Mouse (Mus musculus) layer of hippocampus, postnatal 10 days (tissue): ENCODE measurements at regions not wholly inside any gene's neighbourhood (a gene's known extent, or its start where the extent isn't known, plus 50 kb on each side); places are given as distances from the start of the nearest gene placed in this dataset.

Experiments used
- DNase-seq, 2 experiments: peaks; one replicate each; pipeline ENCODE4 v3.0.0; 2021; ENCODE audit warnings: low spot score in 2 of 2
- microRNA-seq, 2 experiments: library from miRNA; unstranded; fragments of <30 nt; microRNA quantifications; one replicate each; pipeline ENCODE4 v1.2.0; 2021

DNA sequence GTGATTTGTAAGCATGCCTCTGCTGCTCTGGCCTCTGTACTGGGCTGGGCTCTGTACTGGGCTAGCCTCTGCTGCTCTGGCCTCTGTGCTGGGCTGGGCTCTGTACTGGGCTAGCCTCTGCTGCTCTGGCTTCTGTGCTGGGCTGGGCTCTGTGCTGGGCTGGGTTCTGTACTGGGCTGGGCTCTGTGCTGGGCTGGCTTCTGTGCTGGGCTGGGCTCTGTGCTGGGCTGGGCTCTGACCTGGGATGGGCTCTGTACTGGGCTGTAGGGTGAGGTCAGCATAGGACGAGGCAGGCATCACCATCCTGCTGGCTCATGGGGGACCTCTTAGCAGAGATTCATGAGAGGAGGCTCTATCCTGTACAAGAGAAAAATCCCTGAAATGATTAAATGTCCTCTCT is 52.8 kb upstream of the Camk1g start:
- DNase-seq: no peak

- no peak for DNase-seq
Measured at GRCm38 (mm10) chr1:193421820-193422219, 51.7 kb upstream of the Camk1g start.

GRCm38 (mm10) chr1:193421414-193421813 is 51.3 kb upstream of the Camk1g start:
- DNase-seq: no peak

Small RNAs in the stretch of these regions (microRNA-seq; reads per million reads assigned to microRNA genes)
- 6.7 to 8.0 reads per million in 2 experiments for gene Mir205
